Mouse (Mus musculus) heart, adult 8-10 months (tissue): ENCODE data around the gene Pik3ip1. TPM values are rescaled to one million over a fixed set of nuclear protein-coding genes. Genes with fewer than 3 reads are reported as not detected.

ENCODE experiments used
- DNase-seq: peaks from one replicate; pipeline ENCODE4 v3.0.0; 2022; ENCODE audit warnings: low spot score
- total RNA-seq, 4 experiments: library from RNA; stranded (reverse); gene quantifications; 2 replicates each; pipeline ENCODE4 v1.2.4; 2022

Pik3ip1 gene
- total RNA-seq, 4 experiments from 2014 or later = 37.3 to 67.8 (median 56.9) TPM

DNA sequence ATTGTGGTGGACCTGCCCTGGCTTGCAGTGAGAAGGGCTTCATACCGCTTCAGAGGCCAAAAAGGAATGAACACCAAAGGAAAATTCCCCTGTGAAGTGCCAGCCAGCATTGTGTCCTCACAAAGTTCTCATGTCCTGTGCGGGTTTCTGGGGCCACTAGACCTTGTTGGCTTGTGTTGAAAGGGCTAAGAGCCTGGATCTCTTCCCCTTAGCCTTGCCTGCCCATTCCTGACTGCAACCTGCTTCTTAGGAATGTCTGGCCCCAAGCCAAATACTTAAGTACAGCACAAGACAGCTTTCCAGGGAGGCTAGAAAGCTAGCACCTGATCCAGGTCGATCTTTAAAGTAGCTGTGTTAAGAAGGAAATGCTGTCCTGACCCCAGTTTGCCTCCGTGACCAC lies 27.4 kb upstream of the Pik3ip1 start:
- DNase-seq = no peak

GRCm38 (mm10) chr11:3305821-3306220 lies 24.4 kb upstream of the Pik3ip1 start:
- no peak for DNase-seq

- no peak for DNase-seq
These were observed 22.3 kb upstream of the Pik3ip1 start for GRCm38 (mm10) chr11:3307875-3308274.

DNA sequence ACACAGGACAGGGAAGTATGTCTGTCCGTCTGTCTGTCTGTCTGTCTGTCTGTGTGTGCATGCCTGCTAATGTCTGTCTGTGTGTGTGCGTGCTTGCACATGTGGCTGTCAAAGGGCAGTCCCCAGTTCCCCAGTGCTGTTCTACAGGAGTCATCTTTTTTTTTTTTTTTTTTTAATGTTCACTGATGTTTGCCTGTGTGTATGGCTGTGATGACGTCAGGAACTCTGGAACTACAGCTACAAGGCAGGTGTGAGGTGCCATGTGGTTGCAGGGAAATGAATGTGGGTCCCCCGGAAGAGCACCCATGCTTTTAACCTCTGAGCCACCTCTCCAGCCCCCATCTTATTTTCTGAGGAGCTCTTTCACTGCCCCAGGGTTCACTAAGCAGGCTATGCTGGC lies 20.3 kb upstream of the Pik3ip1 start:
- no peak for DNase-seq

DNA sequence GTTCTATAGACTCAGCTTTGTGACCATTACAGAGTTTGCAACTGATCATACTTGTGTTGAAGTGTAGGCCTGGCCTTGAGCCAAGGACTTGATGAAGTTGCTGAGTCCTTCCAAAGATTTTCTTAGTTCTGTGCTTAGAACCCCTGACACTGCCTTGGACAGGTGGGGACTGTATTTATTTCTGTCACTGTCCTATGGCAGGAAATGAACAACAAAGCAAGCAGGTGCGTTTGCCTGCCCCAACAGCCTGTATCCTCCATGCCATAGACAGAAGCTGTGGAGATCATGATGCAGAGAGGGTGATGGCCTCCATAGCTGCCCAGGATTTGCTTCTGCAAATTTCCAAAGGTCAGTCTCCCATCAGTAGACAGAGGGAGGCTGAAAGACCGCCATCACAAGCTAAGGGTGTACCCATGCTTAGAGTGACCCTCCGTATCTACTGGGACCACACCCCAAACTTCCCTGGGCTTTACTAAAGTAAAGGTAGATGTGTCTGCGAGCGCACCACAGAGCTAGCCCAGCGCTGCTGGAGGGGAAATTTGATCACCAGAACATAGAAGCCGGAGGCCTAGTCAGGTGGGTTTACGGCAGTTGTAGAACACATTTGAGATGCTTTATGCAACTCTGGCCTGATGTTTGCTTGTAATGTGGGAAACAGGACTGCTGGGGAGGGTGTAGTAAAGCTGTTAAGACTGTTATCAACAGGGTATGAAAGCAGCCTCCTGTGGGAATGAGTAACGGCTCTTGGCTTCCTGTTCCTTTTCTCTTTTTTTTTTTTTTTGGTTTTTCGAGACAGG lies 19.2 kb upstream of the Pik3ip1 start:
- no peak for DNase-seq

DNA sequence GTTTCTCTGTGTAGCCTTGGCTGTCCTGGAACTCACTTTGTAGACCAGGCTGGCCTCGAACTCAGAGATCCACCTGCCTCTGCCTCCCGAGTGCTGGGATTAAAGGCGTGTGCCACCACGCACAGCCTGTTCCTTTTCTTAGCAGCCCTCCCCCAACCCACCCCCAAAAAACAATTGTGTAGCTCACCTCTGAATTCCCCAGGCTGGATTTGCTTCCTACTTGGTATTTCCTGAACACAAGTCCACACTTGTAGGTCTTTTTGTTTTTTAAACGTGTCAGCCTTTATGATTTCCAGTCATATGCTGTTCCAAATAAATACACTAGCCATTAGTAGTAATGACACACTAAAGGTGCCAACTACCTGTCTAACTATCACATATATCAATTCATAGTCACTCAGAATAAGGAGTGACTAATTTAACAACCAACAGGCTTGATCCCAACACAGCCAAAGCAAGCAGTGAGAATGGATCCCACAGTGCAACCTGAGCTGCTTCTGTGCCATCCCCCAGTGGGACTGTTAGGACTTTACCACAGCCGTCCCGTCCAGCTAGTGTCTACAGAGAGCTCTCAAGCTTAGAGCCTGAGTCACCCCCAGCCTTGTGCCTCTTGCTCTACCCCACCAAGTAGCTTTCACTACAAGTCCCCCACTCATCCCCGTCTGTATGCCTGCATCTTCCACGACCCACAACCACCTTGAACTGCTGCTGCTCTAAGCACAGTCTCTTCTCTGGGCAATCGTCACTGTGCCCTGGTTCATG lies 18.4 kb upstream of the Pik3ip1 start:
- no peak for DNase-seq

GRCm38 (mm10) chr11:3313294-3313693 lies 16.9 kb upstream of the Pik3ip1 start:
- DNase-seq = no peak

DNA sequence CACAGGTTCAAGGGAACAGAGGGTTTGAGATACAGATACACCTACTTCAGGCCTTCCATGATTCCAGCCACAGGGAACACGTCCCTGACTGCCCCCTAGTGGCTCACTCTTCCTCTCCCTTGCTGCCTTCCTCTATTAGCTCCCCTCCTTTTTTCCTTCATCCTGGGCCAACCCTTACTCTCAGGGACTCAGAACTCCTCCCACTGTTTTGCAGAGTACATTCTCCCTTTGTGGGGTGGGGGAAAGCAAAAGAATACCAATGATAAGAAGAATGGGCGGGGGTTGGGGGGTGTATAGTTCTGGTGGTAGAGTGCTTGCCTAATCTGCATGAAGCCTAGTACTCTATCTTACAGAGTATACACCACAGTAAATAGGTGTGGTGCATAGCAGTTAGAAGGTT lies 16.1 kb upstream of the Pik3ip1 start:
- DNase-seq = peak; percentile 18

- no peak for DNase-seq
These were observed 11.9 kb upstream of the Pik3ip1 start for GRCm38 (mm10) chr11:3318286-3318685.

GRCm38 (mm10) chr11:3328271-3328670 lies 1.9 kb upstream of the Pik3ip1 start:
- DNase-seq = no peak

- DNase-seq = no peak
These were observed 1.1 kb upstream of the Pik3ip1 start for GRCm38 (mm10) chr11:3328806-3329775.

- DNase-seq = peak; percentile 90
These were observed 365 bp downstream of the Pik3ip1 start for GRCm38 (mm10) chr11:3330566-3330965.

DNA sequence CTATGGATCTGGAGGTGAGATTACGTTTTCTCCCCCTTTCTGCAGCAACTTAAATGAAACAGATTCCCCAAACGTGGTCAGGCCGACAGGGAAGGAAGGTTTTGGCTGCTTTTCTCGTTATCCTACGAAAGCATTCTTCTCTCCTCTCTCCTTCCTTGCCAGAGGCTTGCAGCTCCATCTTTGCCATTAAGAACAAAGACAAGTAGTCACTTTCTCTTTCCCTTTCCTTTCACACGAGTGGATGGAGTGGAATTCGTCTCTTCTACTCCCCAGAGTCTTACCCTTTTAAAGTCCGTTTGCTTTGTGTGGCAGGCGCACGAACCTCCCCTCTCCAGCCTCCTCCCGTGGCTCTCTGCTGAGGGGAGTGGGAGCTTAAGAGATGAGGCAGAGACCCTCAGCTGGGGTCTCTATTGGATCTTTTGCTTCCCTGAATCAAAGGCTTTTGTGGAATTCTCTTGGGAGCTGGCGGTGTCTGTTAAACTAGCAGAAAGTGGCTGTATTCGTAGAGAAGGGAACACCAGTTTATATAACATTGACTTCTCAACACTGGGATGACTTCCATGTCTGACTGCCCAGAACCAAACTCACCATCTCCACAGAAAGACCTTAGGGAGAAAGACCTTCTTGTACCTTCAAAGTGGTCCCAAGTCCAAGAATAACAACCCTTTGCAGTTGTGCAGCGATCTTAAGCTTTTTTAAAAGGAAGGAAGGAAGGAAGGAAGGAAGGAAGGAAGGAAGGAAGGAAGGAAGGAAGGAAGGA lies 970 bp downstream of the Pik3ip1 start:
- DNase-seq = no peak

- DNase-seq = peak; percentile 94
These were observed 1.8 kb downstream of the Pik3ip1 start for GRCm38 (mm10) chr11:3331756-3332642.

GRCm38 (mm10) chr11:3333111-3333695 lies 3.0 kb downstream of the Pik3ip1 start:
- DNase-seq = no peak

- no peak for DNase-seq
These were observed 4.0 kb downstream of the Pik3ip1 start for GRCm38 (mm10) chr11:3334141-3334710.

- no peak for DNase-seq
These were observed 4.6 kb downstream of the Pik3ip1 start for GRCm38 (mm10) chr11:3334711-3335316.

GRCm38 (mm10) chr11:3335651-3336216 lies 5.5 kb downstream of the Pik3ip1 start:
- peak; percentile 69 for DNase-seq
